Mouse (Mus musculus) C2C12 (cell line): ENCODE results near the gene Olfr1512. TPM values are rescaled to one million over a fixed set of nuclear protein-coding genes. Genes with fewer than 3 reads are reported as not detected.
"Not testable (repeated sequence)": the region's sequence is repeated elsewhere in the genome, so short reads cannot be mapped to it uniquely, and the experiment has no call there.

Experiments used
- H3K27me3 ChIP-seq: one replicate; pipeline ENCODE4 v1.6.1; 2011; ENCODE audit not compliant: control insufficient read depth, insufficient read depth, insufficient read length
- H3K36me3 ChIP-seq: one replicate; pipeline ENCODE4 v1.6.1; 2011; ENCODE audit not compliant: control insufficient read depth, insufficient read depth
- H3K4me3 ChIP-seq: one replicate; pipeline ENCODE4 v1.5.1; 2011; ENCODE audit warnings: mild to moderate bottlenecking, control low read depth; ENCODE audit not compliant: poor library complexity, insufficient read depth, severe bottlenecking
- H3K79me2 ChIP-seq: one replicate; pipeline ENCODE4 v1.6.1; 2011; ENCODE audit not compliant: control insufficient read depth, insufficient read depth
- H3K79me3 ChIP-seq: one replicate; pipeline ENCODE4 v1.6.1; 2011; ENCODE audit warnings: low read depth, control low read depth
- H3ac ChIP-seq: one replicate; pipeline ENCODE3; 2011; ENCODE audit warnings: low read depth; ENCODE audit not compliant: control insufficient read depth, insufficient read length
- CEBPB ChIP-seq: IDR thresholded peaks from one replicate; pipeline ENCODE4 v1.6.1; 2011; ENCODE audit warnings: low read depth, mild to moderate bottlenecking, control low read depth, moderate library complexity
- CTCF ChIP-seq: IDR thresholded peaks from one replicate; pipeline ENCODE4 v1.5.1; 2011; ENCODE audit not compliant: control insufficient read depth, insufficient read depth, insufficient read length
- FOSL1 ChIP-seq: IDR thresholded peaks from one replicate; pipeline ENCODE4 v1.8.0; 2011; ENCODE audit warnings: mild to moderate bottlenecking, low read length; ENCODE audit not compliant: poor library complexity, insufficient read depth, severe bottlenecking
- MAX ChIP-seq: IDR thresholded peaks from one replicate; pipeline ENCODE4 v1.6.1; 2011; ENCODE audit warnings: mild to moderate bottlenecking, control low read depth
- MYOD1 ChIP-seq: IDR thresholded peaks from one replicate; pipeline ENCODE4 v1.6.1; 2011; ENCODE audit warnings: low read depth; ENCODE audit not compliant: control insufficient read depth, insufficient read length
- MYOG ChIP-seq: IDR thresholded peaks from one replicate; pipeline ENCODE4 v1.6.1; 2011; ENCODE audit not compliant: control insufficient read depth, insufficient read length; ENCODE audit errors: extremely low read depth
- USF1 ChIP-seq: IDR thresholded peaks from one replicate; pipeline ENCODE4 v1.6.1; 2011; ENCODE audit warnings: low read depth, mild to moderate bottlenecking, control low read depth, moderate library complexity
- long read RNA-seq, 2 experiments: library from polyadenylated mRNA; unstranded; transcript quantifications; one replicate each; pipeline ENCODE4 v2.0.0; 2019 to 2020
- polyA plus RNA-seq: library from polyadenylated mRNA; unstranded; fragments of >200 nt; fragmentation: generic; extraction: Trizol; gene quantifications from one replicate; pipeline ENCODE4 v1.2.1, GENCODE M21; 2012; ENCODE audit warnings: missing spikeins

Olfr1512 gene
- not detected for polyA plus RNA-seq
- long read RNA-seq, experiment 1, result 0 reads
- long read RNA-seq, experiment 2, result 0 reads

- Histone ChIP-seq H3ac (no peak within 1 kb of the TSS), H3K4me3 (no peak within 1 kb of the TSS), H3K27me3 (no peaks in the 10 kb centered on the region), H3K79me3 (no peaks in the 10 kb centered on the region), H3K79me2 (no peaks in the 10 kb centered on the region), H3K36me3 (no peaks in the 10 kb centered on the region)
- TF ChIP-seq MAX (no peak), USF1 (no peak), CEBPB (no peak), FOSL1 (no peak), MYOD1 (no peak), CTCF (no peak), MYOG (no peak)
Observed at GRCm38 (mm10) chr14:52379068-52379467, at the start of gene Olfr1512. Gene Olfr1512 (minus strand): TSS chr14:52379168.

- H3K79me3 ChIP-seq, result no peaks in the 10 kb centered on the region
- no peak for TF ChIP-seq FOSL1
- TF ChIP-seq MYOG, result no peak
- TF ChIP-seq MAX, result no peak
Observed at GRCm38 (mm10) chr14:52427686-52428085, 48.7 kb upstream of the Olfr1512 start.

GRCm38 (mm10) chr14:52414273-52414672, 35.3 kb upstream of the Olfr1512 start, which contains the start of gene Olfr1510:
Gene Olfr1510 (minus strand): TSS chr14:52414373.
- TF ChIP-seq USF1, result no peak
- TF ChIP-seq MYOG, result no peak
- TF ChIP-seq FOSL1, result no peak
- TF ChIP-seq MAX, result no peak
- TF ChIP-seq MYOD1, result no peak
- no peak for TF ChIP-seq CTCF
- TF ChIP-seq CEBPB, result no peak
- no peaks in the 10 kb centered on the region for H3K27me3 ChIP-seq
- H3K4me3 ChIP-seq, result no peak within 1 kb of the TSS
- no peaks in the 10 kb centered on the region for H3K36me3 ChIP-seq
- H3K79me3 ChIP-seq, result no peaks in the 10 kb centered on the region
- H3K79me2 ChIP-seq, result no peaks in the 10 kb centered on the region
- no peak within 1 kb of the TSS for H3ac ChIP-seq

More at GRCm38 (mm10) chr14:52427686-52428085, 48.7 kb upstream of the Olfr1512 start:
- Histone ChIP-seq H3K79me2 (no peaks in the 10 kb centered on the region), H3K4me3 (no peak overlapping the region), H3K27me3 (no peaks in the 10 kb centered on the region), H3ac (no peak overlapping the region), H3K36me3 (no peaks in the 10 kb centered on the region)

GRCm38 (mm10) chr14:52410142-52410919, 31.4 kb upstream of the Olfr1512 start:
- H3K27me3 ChIP-seq, H3K79me2 ChIP-seq, H3K36me3 ChIP-seq, H3K4me3 ChIP-seq, H3K79me3 ChIP-seq, H3ac ChIP-seq: not testable (repeated sequence)

- H3K36me3 ChIP-seq, result no peaks in the 10 kb centered on the region
- TF ChIP-seq MYOG, result no peak
- TF ChIP-seq MYOD1, result no peak
- no peak for TF ChIP-seq USF1
- TF ChIP-seq CEBPB, result no peak
- H3K27me3 ChIP-seq, result peaks cover 3% of the 10 kb centered on the region
Observed at GRCm38 (mm10) chr14:52397279-52397678, 18.3 kb upstream of the Olfr1512 start, which contains the start of gene Olfr1511. Gene Olfr1511 (minus strand): TSS chr14:52397379.

GRCm38 (mm10) chr14:52390084-52390848, 11.3 kb upstream of the Olfr1512 start:
- not testable (repeated sequence) for H3K79me2 ChIP-seq, H3ac ChIP-seq, H3K36me3 ChIP-seq, H3K4me3 ChIP-seq, H3K79me3 ChIP-seq, H3K27me3 ChIP-seq

More at GRCm38 (mm10) chr14:52397279-52397678, 18.3 kb upstream of the Olfr1512 start, which contains the start of gene Olfr1511:
- Histone ChIP-seq H3K4me3 (no peak within 1 kb of the TSS), H3K79me2 (no peaks in the 10 kb centered on the region), H3K79me3 (no peaks in the 10 kb centered on the region), H3ac (no peak within 1 kb of the TSS)
